Mouse (Mus musculus) liver, embryonic 11.5 days (tissue): ENCODE measurements around the gene Mettl24. TPM values are rescaled to one million over a fixed set of nuclear protein-coding genes. Genes with fewer than 3 reads are reported as not detected.
"Not testable (repeated sequence)": the region's sequence is repeated elsewhere in the genome, so short reads cannot be mapped to it uniquely, and the experiment has no call there.

Experiments used
- ATAC-seq: fragments of 200-750 bp; cut with Nextera tagmentation; replicated peaks from 2 replicates; pipeline ENCODE4 v1.8.0; 2017; ENCODE audit warnings: moderate number of reproducible peaks, mild to moderate bottlenecking, moderate TSS enrichment, moderate library complexity; ENCODE audit not compliant: low FRiP score
- DNase-seq: peaks from one replicate; pipeline ENCODE4 v3.0.0-alpha.2; 2017; ENCODE audit warnings: low spot score
- H3K27ac ChIP-seq: fragments of 300-500 bp; sonication (generic); 2 replicates; pipeline ENCODE4 v1.5.1; 2014; ENCODE audit warnings: mild to moderate bottlenecking, low read depth, low read length, control low read depth
- H3K27me3 ChIP-seq: fragments of 300-500 bp; sonication (generic); replicated peaks from 2 replicates; pipeline ENCODE4 v1.6.1; 2014; ENCODE audit warnings: low read length, mixed read lengths; ENCODE audit not compliant: control insufficient read depth, insufficient read depth
- H3K36me3 ChIP-seq: fragments of 300-500 bp; sonication (generic); 2 replicates; pipeline ENCODE4 v1.6.1; 2014; ENCODE audit warnings: mild to moderate bottlenecking, low read length, moderate library complexity, mixed read lengths; ENCODE audit not compliant: control insufficient read depth, insufficient read depth
- H3K4me1 ChIP-seq: fragments of 300-500 bp; sonication (generic); replicated peaks from 2 replicates; pipeline ENCODE4 v1.6.1; 2014; ENCODE audit warnings: low read length, mixed read lengths; ENCODE audit not compliant: control insufficient read depth, insufficient read depth
- H3K4me2 ChIP-seq: fragments of 300-500 bp; sonication (generic); 2 replicates; pipeline ENCODE4 v1.6.1; 2014; ENCODE audit warnings: mild to moderate bottlenecking, control low read depth, moderate library complexity
- H3K4me3 ChIP-seq: fragments of 300-500 bp; sonication (generic); 2 replicates; pipeline ENCODE4 v1.5.1; 2014; ENCODE audit warnings: low read depth, low read length, control low read depth
- H3K9ac ChIP-seq: fragments of 300-500 bp; sonication (generic); 2 replicates; pipeline ENCODE4 v1.6.1; 2014; ENCODE audit warnings: low read depth, low read length, control low read depth
- H3K9me3 ChIP-seq: fragments of 300-500 bp; sonication (generic); 2 replicates; pipeline ENCODE4 v1.6.1; 2016; ENCODE audit warnings: low read length, inconsistent platforms, mixed read lengths; ENCODE audit not compliant: control insufficient read depth
- WGBS: fragments of 180-500 bp; shearing (Covaris S2); extraction: QIAGEN DNeasy Blood & Tissue Kit; methylation state at CpG from one replicate; pipeline ENCODE4 v1.1.7; 2014; 5-methylcytosine and 5-hydroxymethylcytosine counted together
- polyA plus RNA-seq: library from polyadenylated mRNA; unstranded; fragments of >200 nt; fragmentation: Nextera tagmentation; extraction: Ambion mirVana; gene quantifications from 2 replicates; pipeline ENCODE4 v1.2.1, GENCODE M21; 2014

The Mettl24 gene
- polyA plus RNA-seq, 1 experiment from 2014 or later = 1.1 TPM

DNA sequence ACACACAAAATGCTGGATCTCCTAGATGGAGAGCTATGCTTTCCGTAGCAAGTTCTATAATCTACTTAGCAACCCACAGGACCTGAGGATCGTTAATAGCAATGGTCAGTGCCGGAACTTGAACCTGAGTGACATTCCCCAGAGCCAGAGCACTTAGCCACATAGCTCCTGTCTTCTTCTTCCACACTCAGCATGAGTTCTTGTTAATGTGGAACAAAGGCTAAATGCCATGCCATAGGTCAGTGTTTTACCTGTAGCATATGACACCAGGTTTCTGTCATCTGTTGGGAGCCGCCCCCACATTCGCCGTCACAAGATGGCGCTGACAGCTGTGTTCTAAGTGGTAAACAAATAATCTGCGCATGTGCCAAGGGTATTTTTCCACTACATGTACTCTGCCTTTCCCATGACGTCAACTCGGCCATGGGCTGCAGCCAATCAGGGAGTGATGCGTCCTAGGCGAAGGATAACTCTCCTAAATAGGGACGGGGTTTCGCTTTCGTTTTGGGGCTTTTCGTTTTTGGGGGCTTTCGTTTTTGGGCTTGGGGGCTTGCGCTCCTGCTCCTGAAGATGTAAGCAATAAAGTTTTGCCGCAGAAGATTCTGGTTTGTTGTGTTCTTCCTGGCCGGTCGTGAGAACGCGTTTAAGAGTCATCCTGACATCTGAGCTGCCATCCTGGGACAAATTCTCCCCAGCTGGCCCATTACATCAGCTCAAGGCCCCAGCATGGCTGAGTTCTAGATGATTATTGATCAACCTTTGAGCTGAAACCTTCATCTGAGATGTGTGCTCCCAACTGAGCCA is 76.5 kb downstream of the Mettl24 start:
- H3K27ac ChIP-seq, H3K9me3 ChIP-seq, H3K4me2 ChIP-seq, ATAC-seq, H3K36me3 ChIP-seq, H3K9ac ChIP-seq, H3K4me1 ChIP-seq, H3K27me3 ChIP-seq, H3K4me3 ChIP-seq, DNase-seq: not testable (repeated sequence)
- WGBS = 95% methylated on average over 20 of the region's 23 CpGs

- no peak overlapping the region for H3K4me3 ChIP-seq
- no peaks in the 10 kb centered on the region for H3K4me1 ChIP-seq
- DNase-seq (no peak), ATAC-seq (no peak)
- WGBS = 80% methylated on average over 9 of the region's 9 CpGs
- H3K9me3 ChIP-seq = no peaks in the 10 kb centered on the region
- H3K9ac ChIP-seq = no peak overlapping the region
- H3K36me3 ChIP-seq = no peaks in the 10 kb centered on the region
- no peak overlapping the region for H3K27ac ChIP-seq
- H3K4me2 ChIP-seq = no peak overlapping the region
- H3K27me3 ChIP-seq = no peaks in the 10 kb centered on the region
Observed at GRCm38 (mm10) chr10:40760195-40761009, 77.3 kb downstream of the Mettl24 start.

DNA sequence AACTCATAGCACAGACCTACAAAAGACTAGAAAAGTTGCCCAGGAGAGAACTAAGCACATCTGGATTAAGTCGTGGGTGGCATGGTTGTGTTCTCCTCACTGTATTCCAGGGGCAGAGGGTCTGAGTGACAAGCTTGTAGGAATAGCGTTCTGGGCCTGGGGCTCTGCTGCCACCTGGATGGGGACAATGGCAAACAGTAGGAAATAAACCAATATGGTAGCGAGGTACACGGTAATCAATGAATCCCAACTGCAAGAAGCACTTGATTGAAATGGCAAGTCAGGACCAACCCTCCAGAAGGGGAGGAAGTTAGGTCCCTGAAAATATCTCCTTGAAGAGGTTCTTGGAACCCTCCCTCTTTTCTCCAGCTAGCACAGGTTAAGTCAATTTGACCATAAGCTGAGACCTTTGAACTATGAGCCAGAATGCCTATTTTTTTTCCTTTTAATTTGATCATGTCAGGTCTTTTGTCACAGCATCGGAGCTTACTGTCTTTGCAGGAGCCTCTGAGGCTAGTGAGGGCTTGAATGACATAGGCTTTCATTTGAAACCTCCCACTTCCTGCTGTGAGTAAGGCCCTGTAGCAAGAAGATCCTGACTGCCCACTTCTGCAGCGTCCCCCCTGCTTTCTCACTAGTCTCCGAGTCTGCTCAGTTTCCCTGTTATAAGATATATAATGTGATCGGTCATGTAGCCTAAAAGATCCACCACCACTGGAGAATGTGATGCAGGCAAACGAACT is 78.1 kb downstream of the Mettl24 start:
- WGBS = 64% methylated on average over 9 of the region's 9 CpGs
- DNase-seq (no peak), ATAC-seq (no peak)
- Histone ChIP-seq H3K9ac (no peak overlapping the region), H3K27me3 (no peaks in the 10 kb centered on the region), H3K4me2 (no peak overlapping the region), H3K27ac (no peak overlapping the region), H3K4me1 (no peaks in the 10 kb centered on the region), H3K9me3 (no peaks in the 10 kb centered on the region), H3K36me3 (no peaks in the 10 kb centered on the region), H3K4me3 (no peak overlapping the region)

GRCm38 (mm10) chr10:40762624-40763023 is 79.5 kb downstream of the Mettl24 start:
- no peak overlapping the region for H3K4me2 ChIP-seq
- WGBS = 78% methylated on average over 6 of the region's 6 CpGs
- ATAC-seq (no peak), DNase-seq (no peak)
- H3K27me3 ChIP-seq = no peaks in the 10 kb centered on the region
- H3K9ac ChIP-seq = no peak overlapping the region
- H3K27ac ChIP-seq = no peak overlapping the region
- no peaks in the 10 kb centered on the region for H3K9me3 ChIP-seq
- no peaks in the 10 kb centered on the region for H3K4me1 ChIP-seq
- no peaks in the 10 kb centered on the region for H3K36me3 ChIP-seq
- no peak overlapping the region for H3K4me3 ChIP-seq

DNA sequence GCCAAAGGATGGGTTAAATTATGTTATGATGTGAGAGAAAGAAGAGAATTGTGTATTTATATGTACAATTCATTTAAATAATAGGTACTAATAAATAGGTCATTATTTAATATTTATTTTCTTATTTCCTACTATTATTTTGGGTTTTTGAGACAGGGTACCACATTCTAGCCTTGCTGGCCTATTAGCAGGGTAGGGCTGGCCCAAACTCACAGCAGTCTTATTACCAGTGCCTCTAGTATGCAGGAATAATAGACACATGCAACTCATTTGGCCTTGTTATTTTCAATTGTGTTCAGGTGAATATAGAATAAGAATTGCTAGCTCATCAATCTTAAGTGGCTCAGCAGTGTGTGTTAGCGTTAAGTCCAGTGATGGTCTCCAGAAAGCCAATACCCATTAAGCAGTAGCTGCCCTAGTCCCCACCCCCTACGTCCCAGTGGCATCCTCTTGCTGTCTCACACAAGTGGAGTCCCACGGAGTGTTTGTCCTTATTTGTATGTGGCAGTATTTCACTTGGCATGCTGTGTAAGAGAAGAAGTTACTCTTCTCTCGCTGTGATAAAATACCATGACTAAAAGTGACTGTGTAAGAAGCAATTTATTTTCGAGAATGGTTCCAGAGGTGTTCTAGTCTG is 80.1 kb downstream of the Mettl24 start:
- 69% methylated on average over 5 of the region's 5 CpGs for WGBS
- Histone ChIP-seq H3K9ac (no peak overlapping the region), H3K4me3 (no peak overlapping the region), H3K4me1 (no peaks in the 10 kb centered on the region), H3K9me3 (no peaks in the 10 kb centered on the region), H3K36me3 (no peaks in the 10 kb centered on the region), H3K27ac (no peak overlapping the region), H3K27me3 (no peaks in the 10 kb centered on the region), H3K4me2 (no peak overlapping the region)
- ATAC-seq (no peak), DNase-seq (no peak)

GRCm38 (mm10) chr10:40772266-40772665 is 89.2 kb downstream of the Mettl24 start:
- H3K9ac ChIP-seq = no peak overlapping the region
- WGBS = 64% methylated on average over 4 of the region's 4 CpGs
- no peak for ATAC-seq

DNA sequence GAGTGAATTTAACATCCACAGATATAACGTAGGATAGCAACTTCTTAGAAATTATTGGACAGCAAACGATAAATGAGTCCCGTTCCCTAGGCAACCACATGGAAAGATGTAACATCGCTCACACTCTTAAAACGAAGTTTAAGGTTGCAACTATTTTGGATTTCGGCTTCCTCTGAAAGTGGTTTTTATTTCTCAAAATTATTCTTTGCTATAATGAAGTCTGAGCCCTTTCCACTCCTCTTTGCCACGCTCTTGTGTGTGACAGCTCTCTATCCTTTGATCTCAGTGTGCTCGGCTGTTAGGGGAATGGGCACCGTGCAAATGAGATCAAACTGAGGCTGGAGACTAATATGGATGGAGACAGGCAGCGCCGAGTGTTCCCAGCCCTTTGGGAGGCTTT is 92.1 kb downstream of the Mettl24 start:
- Histone ChIP-seq H3K4me1 (no peaks in the 10 kb centered on the region), H3K9ac (no peak overlapping the region), H3K9me3 (no peaks in the 10 kb centered on the region), H3K27ac (no peak overlapping the region), H3K4me3 (no peak overlapping the region), H3K27me3 (no peaks in the 10 kb centered on the region), H3K36me3 (no peaks in the 10 kb centered on the region), H3K4me2 (no peak overlapping the region)
- DNase-seq = no peak
- WGBS = 71% methylated on average over 11 of the region's 11 CpGs
- no peak for ATAC-seq

More at GRCm38 (mm10) chr10:40772266-40772665, 89.2 kb downstream of the Mettl24 start:
- H3K4me3 ChIP-seq = no peak overlapping the region
- H3K27ac ChIP-seq = no peak overlapping the region
- no peaks in the 10 kb centered on the region for H3K27me3 ChIP-seq
- DNase-seq = no peak
- no peaks in the 10 kb centered on the region for H3K4me1 ChIP-seq
- H3K4me2 ChIP-seq = no peak overlapping the region
- no peaks in the 10 kb centered on the region for H3K36me3 ChIP-seq
- no peaks in the 10 kb centered on the region for H3K9me3 ChIP-seq

- H3K36me3 ChIP-seq = no peaks in the 10 kb centered on the region
- no peak overlapping the region for H3K4me3 ChIP-seq
- H3K27me3 ChIP-seq = no peaks in the 10 kb centered on the region
- H3K27ac ChIP-seq = no peak overlapping the region
- WGBS = 77% methylated on average over 4 of the region's 4 CpGs
- no peaks in the 10 kb centered on the region for H3K4me1 ChIP-seq
- ATAC-seq = no peak
- no peak for DNase-seq
- H3K4me2 ChIP-seq = no peak overlapping the region
- no peaks in the 10 kb centered on the region for H3K9me3 ChIP-seq
- H3K9ac ChIP-seq = no peak overlapping the region
Observed at GRCm38 (mm10) chr10:40775655-40776054, 92.6 kb downstream of the Mettl24 start.
